Mouse (Mus musculus): ENCODE results near the gene Dnaaf2. TPM values are rescaled to one million over a fixed set of nuclear protein-coding genes. Genes with fewer than 3 reads are reported as not detected.
"Not testable (repeated sequence)": the region's sequence is repeated elsewhere in the genome, so short reads cannot be mapped to it uniquely, and the experiment has no call there.

Dnaaf2 gene
- polyA plus RNA-seq, 1 experiment from 2014 or later, result 5.2 TPM

- no peak overlapping the region for H3K4me2 ChIP-seq (ENCODE audit: low read length)
- H3K4me1 ChIP-seq (ENCODE audit: control insufficient read depth, insufficient read depth, low read length), result no peaks in the 10 kb centered on the region
- no peaks in the 10 kb centered on the region for H3K27me3 ChIP-seq (replicated peaks; ENCODE audit: control insufficient read depth, insufficient read depth, low read length)
- peaks cover 13% of the 10 kb centered on the region for H3K36me3 ChIP-seq (ENCODE audit: control insufficient read depth, insufficient read depth, low read length)
- WGBS, result 71% methylated on average over 3 of the region's 3 CpGs
- H3K27ac ChIP-seq (ENCODE audit: low read depth, low read length), result no peak overlapping the region
- DNase-seq (ENCODE audit: low spot score) (no peak), ATAC-seq (no peak)
- no peak overlapping the region for H3K4me3 ChIP-seq (ENCODE audit: low read depth, low read length)
- no peak overlapping the region for H3K9ac ChIP-seq (ENCODE audit: low read length)
- no peaks in the 10 kb centered on the region for H3K9me3 ChIP-seq (replicated peaks; ENCODE audit: control insufficient read depth, low read length)
Measured at GRCm38 (mm10) chr12:69177526-69177925, 20.7 kb downstream of the Dnaaf2 start.

GRCm38 (mm10) chr12:69175975-69176374 lies 22.3 kb downstream of the Dnaaf2 start:
- H3K9ac ChIP-seq (ENCODE audit: low read length), result no peak overlapping the region
- no peaks in the 10 kb centered on the region for H3K27me3 ChIP-seq (replicated peaks; ENCODE audit: control insufficient read depth, insufficient read depth, low read length)
- no peaks in the 10 kb centered on the region for H3K9me3 ChIP-seq (replicated peaks; ENCODE audit: control insufficient read depth, low read length)
- ATAC-seq (no peak), DNase-seq (ENCODE audit: low spot score) (no peak)
- no peak overlapping the region for H3K27ac ChIP-seq (ENCODE audit: low read depth, low read length)
- H3K4me3 ChIP-seq (ENCODE audit: low read depth, low read length), result no peak overlapping the region
- 0 out of 2 replicates have a peak, but pooled peaks cover 9% of the 10 kb centered on the region for H3K36me3 ChIP-seq (ENCODE audit: control insufficient read depth, insufficient read depth, low read length)
- no peak overlapping the region for H3K4me2 ChIP-seq (ENCODE audit: low read length)
- WGBS, result 92% methylated on average over 3 of the region's 3 CpGs
- H3K4me1 ChIP-seq (ENCODE audit: control insufficient read depth, insufficient read depth, low read length), result no peaks in the 10 kb centered on the region

- no peaks in the 10 kb centered on the region for H3K9me3 ChIP-seq (replicated peaks; ENCODE audit: control insufficient read depth, low read length)
- no peaks in the 10 kb centered on the region for H3K27me3 ChIP-seq (replicated peaks; ENCODE audit: control insufficient read depth, insufficient read depth, low read length)
- no peak overlapping the region for H3K27ac ChIP-seq (ENCODE audit: low read depth, low read length)
- DNase-seq (ENCODE audit: low spot score) (no peak), ATAC-seq (no peak)
- no peak overlapping the region for H3K4me2 ChIP-seq (ENCODE audit: low read length)
- H3K36me3 ChIP-seq (ENCODE audit: control insufficient read depth, insufficient read depth, low read length), result 0 out of 2 replicates have a peak, but pooled peaks cover 6% of the 10 kb centered on the region
- H3K9ac ChIP-seq (ENCODE audit: low read length), result no peak overlapping the region
- 92% methylated on average over 2 of the region's 2 CpGs for WGBS
- peaks cover 4% of the 10 kb centered on the region; the same call in 1 of the 2 replicates for H3K4me1 ChIP-seq (ENCODE audit: control insufficient read depth, insufficient read depth, low read length)
- H3K4me3 ChIP-seq (ENCODE audit: low read depth, low read length), result no peak overlapping the region
Measured at GRCm38 (mm10) chr12:69171307-69171706, 26.9 kb downstream of the Dnaaf2 start.

GRCm38 (mm10) chr12:69168461-69169106 lies 29.6 kb downstream of the Dnaaf2 start, which contains the start of gene Lrr1:
TSS of gene Lrr1 (plus strand) at chr12:69168814.
- H3K4me3 ChIP-seq (ENCODE audit: low read depth, low read length), result peak within 1 kb of the TSS; percentile 63
- under 1% methylated on average over 40 of the region's 40 CpGs for WGBS
- H3K4me2 ChIP-seq (ENCODE audit: low read length), result peak within 1 kb of the TSS; percentile 81
- H3K9ac ChIP-seq (ENCODE audit: low read length), result peak within 1 kb of the TSS; percentile 74
- H3K27ac ChIP-seq (ENCODE audit: low read depth, low read length), result peak within 1 kb of the TSS; percentile 48; the same call in 1 of the 2 replicates
- peaks cover 4% of the 10 kb centered on the region; the same call in 1 of the 2 replicates for H3K4me1 ChIP-seq (ENCODE audit: control insufficient read depth, insufficient read depth, low read length)
- peak; percentile 94 for ATAC-seq
- H3K9me3 ChIP-seq (replicated peaks; ENCODE audit: control insufficient read depth, low read length), result no peaks in the 10 kb centered on the region
- H3K27me3 ChIP-seq (replicated peaks; ENCODE audit: control insufficient read depth, insufficient read depth, low read length), result no peaks in the 10 kb centered on the region
- peak; percentile 89 for DNase-seq (ENCODE audit: low spot score)
- H3K36me3 ChIP-seq (ENCODE audit: control insufficient read depth, insufficient read depth, low read length), result 0 out of 2 replicates have a peak, but pooled peaks cover 3% of the 10 kb centered on the region

GRCm38 (mm10) chr12:69167656-69168460 lies 30.4 kb downstream of the Dnaaf2 start:
- no peaks in the 10 kb centered on the region for H3K27me3 ChIP-seq (replicated peaks; ENCODE audit: control insufficient read depth, insufficient read depth, low read length)
- H3K9ac ChIP-seq (ENCODE audit: low read length), result peak overlapping the region; percentile 74
- WGBS, result 8% methylated on average over 18 of the region's 18 CpGs
- H3K36me3 ChIP-seq (ENCODE audit: control insufficient read depth, insufficient read depth, low read length), result 0 out of 2 replicates have a peak, but pooled peaks cover 3% of the 10 kb centered on the region
- H3K4me3 ChIP-seq (ENCODE audit: low read depth, low read length), result peak overlapping the region; percentile 63
- H3K4me1 ChIP-seq (ENCODE audit: control insufficient read depth, insufficient read depth, low read length), result peaks cover 4% of the 10 kb centered on the region; the same call in 1 of the 2 replicates
- DNase-seq (ENCODE audit: low spot score) (no peak), ATAC-seq (peak; percentile 52)
- 0 out of 2 replicates have a peak overlapping the region, but pooled peaks have one; percentile 48 for H3K27ac ChIP-seq (ENCODE audit: low read depth, low read length)
- H3K4me2 ChIP-seq (ENCODE audit: low read length), result peak overlapping the region; percentile 81
- H3K9me3 ChIP-seq (replicated peaks; ENCODE audit: control insufficient read depth, low read length), result no peaks in the 10 kb centered on the region

- H3K4me3 ChIP-seq (ENCODE audit: low read depth, low read length); H3K27ac ChIP-seq (ENCODE audit: low read depth, low read length); H3K27me3 ChIP-seq (replicated peaks; ENCODE audit: control insufficient read depth, insufficient read depth, low read length); H3K4me2 ChIP-seq (ENCODE audit: low read length); DNase-seq (ENCODE audit: low spot score); H3K36me3 ChIP-seq (ENCODE audit: control insufficient read depth, insufficient read depth, low read length); H3K9ac ChIP-seq (ENCODE audit: low read length); H3K9me3 ChIP-seq (replicated peaks; ENCODE audit: control insufficient read depth, low read length); H3K4me1 ChIP-seq (ENCODE audit: control insufficient read depth, insufficient read depth, low read length); ATAC-seq: not testable (repeated sequence)
- WGBS, result 66% methylated on average over 8 of the region's 8 CpGs
Measured at GRCm38 (mm10) chr12:69166861-69167581, 31.2 kb downstream of the Dnaaf2 start.

GRCm38 (mm10) chr12:69164904-69165303 lies 33.3 kb downstream of the Dnaaf2 start:
- H3K4me3 ChIP-seq (ENCODE audit: low read depth, low read length), result no peak overlapping the region
- WGBS, result 59% methylated on average over 3 of the region's 3 CpGs
- no peak for ATAC-seq
- no peaks in the 10 kb centered on the region for H3K9me3 ChIP-seq (replicated peaks; ENCODE audit: control insufficient read depth, low read length)
- H3K4me2 ChIP-seq (ENCODE audit: low read length), result no peak overlapping the region
- no peak overlapping the region for H3K9ac ChIP-seq (ENCODE audit: low read length)
- H3K27ac ChIP-seq (ENCODE audit: low read depth, low read length), result no peak overlapping the region
- peaks cover 4% of the 10 kb centered on the region; the same call in 1 of the 2 replicates for H3K4me1 ChIP-seq (ENCODE audit: control insufficient read depth, insufficient read depth, low read length)
- DNase-seq (ENCODE audit: low spot score), result no peak
- no peaks in the 10 kb centered on the region for H3K36me3 ChIP-seq (ENCODE audit: control insufficient read depth, insufficient read depth, low read length)
- H3K27me3 ChIP-seq (replicated peaks; ENCODE audit: control insufficient read depth, insufficient read depth, low read length), result no peaks in the 10 kb centered on the region

GRCm38 (mm10) chr12:69163586-69163985 lies 34.6 kb downstream of the Dnaaf2 start:
- not testable (repeated sequence) for ATAC-seq; H3K4me2 ChIP-seq (ENCODE audit: low read length); H3K4me3 ChIP-seq (ENCODE audit: low read depth, low read length); H3K4me1 ChIP-seq (ENCODE audit: control insufficient read depth, insufficient read depth, low read length); H3K9me3 ChIP-seq (replicated peaks; ENCODE audit: control insufficient read depth, low read length); H3K27me3 ChIP-seq (replicated peaks; ENCODE audit: control insufficient read depth, insufficient read depth, low read length); H3K36me3 ChIP-seq (ENCODE audit: control insufficient read depth, insufficient read depth, low read length); H3K27ac ChIP-seq (ENCODE audit: low read depth, low read length); DNase-seq (ENCODE audit: low spot score); H3K9ac ChIP-seq (ENCODE audit: low read length)
- 86% methylated on average over 4 of the region's 4 CpGs for WGBS
